Mouse (Mus musculus) CD4-positive, CD25-positive, alpha-beta regulatory T cell, adult 4 months (primary cell): ENCODE measurements around the gene Amz2. TPM values are rescaled to one million over a fixed set of nuclear protein-coding genes. Genes with fewer than 3 reads are reported as not detected.
A peak's percentile ranks its signal among the peaks of the same experiment; 100 is the strongest.

ENCODE experiments used
- ATAC-seq: one replicate; pipeline ENCODE4 v1.8.0; 2017
- polyA plus RNA-seq, 2 experiments: library from polyadenylated mRNA; unstranded; fragments of 100-300 nt; shearing (Covaris generic); gene quantifications; one replicate each; pipeline ENCODE4 v1.2.1; 2017

Gene Amz2
- polyA plus RNA-seq, 2 experiments from 2014 or later: 40.0 to 48.4 TPM

- ATAC-seq: no peak
Observed at GRCm38 (mm10) chr11:109496475-109496993, 70.8 kb downstream of the Amz2 start.

GRCm38 (mm10) chr11:109496996-109497714 lies 71.4 kb downstream of the Amz2 start:
- peak; percentile 60 for ATAC-seq

GRCm38 (mm10) chr11:109497990-109498389 lies 72.2 kb downstream of the Amz2 start:
- no peak for ATAC-seq

GRCm38 (mm10) chr11:109500206-109500605 lies 74.5 kb downstream of the Amz2 start:
- ATAC-seq: no peak

Other genes starting within 250 kb of the Amz2 start
- 1 to 10 TPM; 4.2 to 6.9 TPM for gene Rgs9, start 127.8 kb upstream of the Amz2 start, polyA plus RNA-seq
- 10 to 100 TPM; 55.1 to 57.8 TPM for gene Gna13, start 63.1 kb upstream of the Amz2 start, polyA plus RNA-seq
- under 1 TPM; 0.22 to 0.39 TPM for gene 9930022D16Rik, start 12.0 kb upstream of the Amz2 start, polyA plus RNA-seq
- 1 to 10 TPM; 4.5 to 7.1 TPM for gene Arsg, start 47.4 kb downstream of the Amz2 start, polyA plus RNA-seq
- gene Slc16a6, start 47.7 kb downstream of the Amz2 start, polyA plus RNA-seq: 10 to 100 TPM; 16.7 to 21.0 TPM
- gene Wipi1, start 186.0 kb downstream of the Amz2 start, polyA plus RNA-seq: not detected
- 100 to 1,000 TPM; 416 to 490 TPM for gene Prkar1a, start 223.5 kb downstream of the Amz2 start, polyA plus RNA-seq